Mouse (Mus musculus) brain, embryonic 14.5 days (tissue): ENCODE measurements around the gene Gmnn.

Source experiments
- CTCF ChIP-seq: fragments of 200-500 bp; IDR thresholded peaks from 2 replicates; pipeline ENCODE4 v1.5.1; 2012; ENCODE audit warnings: inconsistent platforms, mild to moderate bottlenecking, moderate library complexity, borderline replicate concordance; ENCODE audit not compliant: insufficient read depth, insufficient read length; ENCODE audit errors: extremely low read depth
- POLR2A ChIP-seq: fragments of 200-500 bp; IDR thresholded peaks from 2 replicates; pipeline ENCODE4 v1.6.1; 2012; ENCODE audit warnings: mild to moderate bottlenecking, inconsistent platforms, borderline replicate concordance; ENCODE audit not compliant: poor library complexity, insufficient read depth, insufficient read length, severe bottlenecking; ENCODE audit errors: extremely low read depth

- TF ChIP-seq CTCF = no peak
- no peak for TF ChIP-seq POLR2A
Measured at GRCm38 (mm10) chr13:24762254-24762653, 531 bp upstream of the Gmnn start.
